Mouse (Mus musculus) gastrocnemius, postnatal 4 days (tissue): ENCODE data around the gene Vangl2. TPM values are rescaled to one million over a fixed set of nuclear protein-coding genes. Genes with fewer than 3 reads are reported as not detected.

Experiments
- DNase-seq, 2 experiments: peaks; one replicate each; pipeline ENCODE4 v3.0.0; 2021 to 2022; ENCODE audit warnings: low spot score in 2 of 2, mixed read lengths in 2 of 2
- total RNA-seq, 2 experiments: library from RNA; stranded (reverse); gene quantifications; 2 replicates each; pipeline ENCODE4 v1.2.3; 2021

Gene Vangl2
- total RNA-seq, 2 experiments from 2014 or later, result 9.6 to 10.4 TPM

- no peak for DNase-seq
These were observed 18.2 kb upstream of the Vangl2 start for GRCm38 (mm10) chr1:172046410-172046809.

- no peak for DNase-seq
These were observed 1.7 kb upstream of the Vangl2 start for GRCm38 (mm10) chr1:172029914-172030313.

GRCm38 (mm10) chr1:172027809-172028102 is 488 bp downstream of the Vangl2 start:
- DNase-seq, result no peak

GRCm38 (mm10) chr1:172027010-172027808 is 1.0 kb downstream of the Vangl2 start:
- peak; percentile 87 to 89 for DNase-seq

- DNase-seq, result no peak
These were observed 1.9 kb downstream of the Vangl2 start for GRCm38 (mm10) chr1:172026201-172026901.

GRCm38 (mm10) chr1:172025201-172025904 is 2.9 kb downstream of the Vangl2 start:
- no peak for DNase-seq

- DNase-seq, result no peak
These were observed 3.9 kb downstream of the Vangl2 start for GRCm38 (mm10) chr1:172024140-172024895.

- no peak for DNase-seq
These were observed 8.3 kb downstream of the Vangl2 start for GRCm38 (mm10) chr1:172019863-172020521.

- DNase-seq, result no peak
These were observed 8.9 kb downstream of the Vangl2 start for GRCm38 (mm10) chr1:172019339-172019738.

GRCm38 (mm10) chr1:172018336-172019311 is 9.6 kb downstream of the Vangl2 start:
- DNase-seq, result no peak

- DNase-seq, result no peak
These were observed 10.7 kb downstream of the Vangl2 start for GRCm38 (mm10) chr1:172017517-172018070.

GRCm38 (mm10) chr1:172016660-172017516 is 11.4 kb downstream of the Vangl2 start:
- no peak for DNase-seq

- no peak for DNase-seq
These were observed 12.2 kb downstream of the Vangl2 start for GRCm38 (mm10) chr1:172016031-172016430.

- no peak for DNase-seq
These were observed 12.8 kb downstream of the Vangl2 start for GRCm38 (mm10) chr1:172015312-172015939.

- DNase-seq, result no peak
These were observed 13.5 kb downstream of the Vangl2 start for GRCm38 (mm10) chr1:172014771-172015170.

- peak in 1 of 2 experiments; percentile 62 for DNase-seq
These were observed 16.2 kb downstream of the Vangl2 start for GRCm38 (mm10) chr1:172012030-172012429.

GRCm38 (mm10) chr1:172010042-172010824 is 18.0 kb downstream of the Vangl2 start:
- DNase-seq, result no peak
